Mouse (Mus musculus): Measurements from ENCODE around the gene Bbs10. TPM values are rescaled to one million over a fixed set of nuclear protein-coding genes. Genes with fewer than 3 reads are reported as not detected.
A peak's percentile ranks its signal among the peaks of the same experiment; 100 is the strongest.

The Bbs10 gene
- 3.6 and 4.7 TPM in 2 replicates for polyA plus RNA-seq (2016; fragmentation: Nextera tagmentation; extraction: Ambion mirVana)

- Histone ChIP-seq H3K9ac (peak within 1 kb of the TSS; percentile 86), H3K4me2 (peak within 1 kb of the TSS; percentile 77), H3K4me3 (peak within 1 kb of the TSS; percentile 95), H3K27me3 (replicated peaks) (no peaks in the 10 kb centered on the region), H3K9me3 (replicated peaks) (no peaks in the 10 kb centered on the region), H3K27ac (ENCODE audit: poor library complexity, severe bottlenecking) (peak within 1 kb of the TSS; percentile 78; the same call in 1 of the 2 replicates), H3K4me1 (replicated peaks) (peaks cover 3% of the 10 kb centered on the region; the same call in 1 of the 2 replicates), H3K36me3 (peaks cover 2% of the 10 kb centered on the region)
- ATAC-seq (ENCODE audit: insufficient number of reproducible peaks, low FRiP score) = peak; percentile 99
- WGBS = under 1% methylated on average over 54 of the region's 54 CpGs
Observed at GRCm38 (mm10) chr10:111298140-111299098, at the start of gene Bbs10. Gene Bbs10, plus strand, starts transcription at chr10:111298679.

GRCm38 (mm10) chr10:111250192-111250591, 48.3 kb upstream of the Bbs10 start:
- Histone ChIP-seq H3K27me3 (replicated peaks) (no peaks in the 10 kb centered on the region), H3K9ac (no peak overlapping the region), H3K36me3 (no peaks in the 10 kb centered on the region), H3K4me2 (no peak overlapping the region), H3K4me1 (replicated peaks) (0 out of 2 replicates have a peak, but pooled peaks cover 9% of the 10 kb centered on the region), H3K4me3 (no peak overlapping the region), H3K27ac (ENCODE audit: poor library complexity, severe bottlenecking) (no peak overlapping the region), H3K9me3 (replicated peaks) (no peaks in the 10 kb centered on the region)
- no peak for ATAC-seq (ENCODE audit: insufficient number of reproducible peaks, low FRiP score)
- 82% methylated on average over 4 of the region's 4 CpGs for WGBS

- no peaks in the 10 kb centered on the region for H3K9me3 ChIP-seq (replicated peaks)
- H3K27me3 ChIP-seq (replicated peaks) = no peaks in the 10 kb centered on the region
- no peak for ATAC-seq (ENCODE audit: insufficient number of reproducible peaks, low FRiP score)
- WGBS = 55% methylated on average over 5 of the region's 5 CpGs
- H3K4me1 ChIP-seq (replicated peaks) = 0 out of 2 replicates have a peak, but pooled peaks cover 9% of the 10 kb centered on the region
- H3K4me3 ChIP-seq = no peak overlapping the region
- H3K9ac ChIP-seq = no peak overlapping the region
- H3K4me2 ChIP-seq = no peak overlapping the region
- H3K27ac ChIP-seq (ENCODE audit: poor library complexity, severe bottlenecking) = no peak overlapping the region
- peaks cover 4% of the 10 kb centered on the region for H3K36me3 ChIP-seq
Observed at GRCm38 (mm10) chr10:111251666-111252065, 46.8 kb upstream of the Bbs10 start.

GRCm38 (mm10) chr10:111255228-111255627, 43.3 kb upstream of the Bbs10 start:
- 92% methylated on average over 6 of the region's 6 CpGs for WGBS
- no peaks in the 10 kb centered on the region for H3K9me3 ChIP-seq (replicated peaks)
- H3K27me3 ChIP-seq (replicated peaks) = no peaks in the 10 kb centered on the region
- H3K4me1 ChIP-seq (replicated peaks) = 0 out of 2 replicates have a peak, but pooled peaks cover 4% of the 10 kb centered on the region
- H3K4me2 ChIP-seq = no peak overlapping the region
- ATAC-seq (ENCODE audit: insufficient number of reproducible peaks, low FRiP score) = no peak
- H3K27ac ChIP-seq (ENCODE audit: poor library complexity, severe bottlenecking) = no peak overlapping the region
- peaks cover 8% of the 10 kb centered on the region for H3K36me3 ChIP-seq
- no peak overlapping the region for H3K4me3 ChIP-seq
- no peak overlapping the region for H3K9ac ChIP-seq

GRCm38 (mm10) chr10:111256156-111256555, 42.3 kb upstream of the Bbs10 start:
- Histone ChIP-seq H3K27me3 (replicated peaks) (no peaks in the 10 kb centered on the region), H3K4me1 (replicated peaks) (0 out of 2 replicates have a peak, but pooled peaks cover 4% of the 10 kb centered on the region), H3K4me3 (no peak overlapping the region), H3K4me2 (no peak overlapping the region), H3K36me3 (peaks cover 8% of the 10 kb centered on the region), H3K9ac (no peak overlapping the region), H3K9me3 (replicated peaks) (no peaks in the 10 kb centered on the region), H3K27ac (ENCODE audit: poor library complexity, severe bottlenecking) (no peak overlapping the region)
- ATAC-seq (ENCODE audit: insufficient number of reproducible peaks, low FRiP score) = peak; percentile 72
- WGBS = 80% methylated on average over 3 of the region's 3 CpGs

- no peak for ATAC-seq (ENCODE audit: insufficient number of reproducible peaks, low FRiP score)
- Histone ChIP-seq H3K4me3 (no peak overlapping the region), H3K27ac (ENCODE audit: poor library complexity, severe bottlenecking) (no peak overlapping the region), H3K4me1 (replicated peaks) (no peaks in the 10 kb centered on the region), H3K36me3 (peaks cover 8% of the 10 kb centered on the region), H3K4me2 (no peak overlapping the region), H3K27me3 (replicated peaks) (no peaks in the 10 kb centered on the region), H3K9ac (no peak overlapping the region), H3K9me3 (replicated peaks) (no peaks in the 10 kb centered on the region)
- WGBS = 84% methylated on average over 3 of the region's 3 CpGs
Observed at GRCm38 (mm10) chr10:111257358-111257757, 41.1 kb upstream of the Bbs10 start.

GRCm38 (mm10) chr10:111258256-111258655, 40.2 kb upstream of the Bbs10 start:
- Histone ChIP-seq H3K4me3 (no peak overlapping the region), H3K4me1 (replicated peaks) (no peaks in the 10 kb centered on the region), H3K9ac (no peak overlapping the region), H3K27me3 (replicated peaks) (no peaks in the 10 kb centered on the region), H3K36me3 (peaks cover 8% of the 10 kb centered on the region), H3K27ac (ENCODE audit: poor library complexity, severe bottlenecking) (no peak overlapping the region), H3K9me3 (replicated peaks) (no peaks in the 10 kb centered on the region), H3K4me2 (no peak overlapping the region)
- no peak for ATAC-seq (ENCODE audit: insufficient number of reproducible peaks, low FRiP score)
- 84% methylated on average over 3 of the region's 3 CpGs for WGBS

- H3K27me3 ChIP-seq (replicated peaks) = no peaks in the 10 kb centered on the region
- no peaks in the 10 kb centered on the region for H3K9me3 ChIP-seq (replicated peaks)
- H3K4me3 ChIP-seq = no peak overlapping the region
- H3K9ac ChIP-seq = no peak overlapping the region
- peaks cover 52% of the 10 kb centered on the region for H3K36me3 ChIP-seq
- 29% methylated on average over 15 of the region's 15 CpGs for WGBS
- H3K27ac ChIP-seq (ENCODE audit: poor library complexity, severe bottlenecking) = peak overlapping the region; percentile 59; the same call in 1 of the 2 replicates
- H3K4me2 ChIP-seq = peak overlapping the region; percentile 47
- peak; percentile 54; the same call in 1 of the 2 replicates for ATAC-seq (ENCODE audit: insufficient number of reproducible peaks, low FRiP score)
- H3K4me1 ChIP-seq (replicated peaks) = peaks cover 23% of the 10 kb centered on the region
Observed at GRCm38 (mm10) chr10:111271687-111272086, 26.8 kb upstream of the Bbs10 start.

- Histone ChIP-seq H3K4me1 (replicated peaks) (peaks cover 23% of the 10 kb centered on the region), H3K4me2 (no peak overlapping the region), H3K27ac (ENCODE audit: poor library complexity, severe bottlenecking) (peak overlapping the region; percentile 26; the same call in 1 of the 2 replicates), H3K27me3 (replicated peaks) (no peaks in the 10 kb centered on the region), H3K9me3 (replicated peaks) (no peaks in the 10 kb centered on the region), H3K4me3 (no peak overlapping the region), H3K9ac (no peak overlapping the region), H3K36me3 (peaks cover 55% of the 10 kb centered on the region)
- ATAC-seq (ENCODE audit: insufficient number of reproducible peaks, low FRiP score) = peak; percentile 59
- 45% methylated on average over 11 of the region's 11 CpGs for WGBS
Observed at GRCm38 (mm10) chr10:111272905-111273304, 25.6 kb upstream of the Bbs10 start.

GRCm38 (mm10) chr10:111273463-111274088, 24.9 kb upstream of the Bbs10 start:
- H3K27me3 ChIP-seq (replicated peaks) = no peaks in the 10 kb centered on the region
- peaks cover 59% of the 10 kb centered on the region for H3K36me3 ChIP-seq
- H3K9ac ChIP-seq = no peak overlapping the region
- peak overlapping the region; percentile 58; the same call in 1 of the 2 replicates for H3K27ac ChIP-seq (ENCODE audit: poor library complexity, severe bottlenecking)
- no peaks in the 10 kb centered on the region for H3K9me3 ChIP-seq (replicated peaks)
- no peak overlapping the region for H3K4me2 ChIP-seq
- peaks cover 23% of the 10 kb centered on the region for H3K4me1 ChIP-seq (replicated peaks)
- 62% methylated on average over 5 of the region's 5 CpGs for WGBS
- no peak overlapping the region for H3K4me3 ChIP-seq
- ATAC-seq (ENCODE audit: insufficient number of reproducible peaks, low FRiP score) = no peak

- 87% methylated on average over 2 of the region's 2 CpGs for WGBS
- Histone ChIP-seq H3K36me3 (peaks cover 56% of the 10 kb centered on the region), H3K9me3 (replicated peaks) (no peaks in the 10 kb centered on the region), H3K4me3 (no peak overlapping the region), H3K9ac (no peak overlapping the region), H3K4me1 (replicated peaks) (peaks cover 22% of the 10 kb centered on the region), H3K27me3 (replicated peaks) (no peaks in the 10 kb centered on the region), H3K27ac (ENCODE audit: poor library complexity, severe bottlenecking) (no peak overlapping the region), H3K4me2 (no peak overlapping the region)
- ATAC-seq (ENCODE audit: insufficient number of reproducible peaks, low FRiP score) = no peak
Observed at GRCm38 (mm10) chr10:111275822-111276221, 22.7 kb upstream of the Bbs10 start.

Data from heart, embryonic 12.5 days (tissue).